Mouse (Mus musculus): Measurements from ENCODE around the gene Gsta3.
"Not testable (repeated sequence)": the region's sequence is repeated elsewhere in the genome, so short reads cannot be mapped to it uniquely, and the experiment has no call there.

Gsta3 gene

DNA sequence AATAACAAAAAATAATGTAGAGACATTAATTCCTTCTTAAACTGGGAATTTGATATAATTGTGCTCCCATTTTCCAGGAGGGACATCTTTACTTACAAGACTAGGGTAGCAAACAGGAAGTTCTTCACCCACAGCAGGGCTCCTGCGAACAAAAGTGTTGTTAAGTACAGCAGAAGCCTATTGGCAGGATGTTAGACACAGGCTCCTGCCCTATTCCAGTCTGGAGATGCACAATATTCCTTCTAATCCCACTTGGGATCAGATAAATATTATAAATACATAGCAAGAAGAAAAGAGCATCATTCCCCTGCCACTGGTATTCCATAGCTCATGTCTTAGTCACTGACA lies 12.9 kb downstream of the Gsta3 start:
- no peak for DNase-seq (ENCODE audit: low read depth, low spot score)

DNA sequence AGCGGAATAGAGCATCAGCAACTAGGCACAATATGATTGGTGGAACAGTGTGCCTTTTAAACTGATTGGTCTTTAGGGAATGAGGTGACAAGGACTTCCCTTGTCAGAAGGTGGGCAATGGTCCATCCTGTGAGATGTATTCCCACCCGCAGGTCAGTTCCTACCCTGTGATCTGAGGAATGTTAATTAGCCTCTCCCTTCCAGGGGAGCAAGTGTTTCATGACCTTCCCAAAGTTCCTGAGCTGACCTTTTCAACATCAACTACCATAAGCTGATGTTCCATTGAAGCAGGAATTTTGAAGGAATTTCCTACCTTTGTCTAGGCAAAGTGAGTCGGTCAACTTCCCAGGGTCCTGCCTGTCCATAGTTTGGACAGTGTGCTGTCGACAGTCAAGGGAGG lies 13.5 kb downstream of the Gsta3 start:
- DNase-seq (ENCODE audit: low read depth, low spot score) = no peak

DNA sequence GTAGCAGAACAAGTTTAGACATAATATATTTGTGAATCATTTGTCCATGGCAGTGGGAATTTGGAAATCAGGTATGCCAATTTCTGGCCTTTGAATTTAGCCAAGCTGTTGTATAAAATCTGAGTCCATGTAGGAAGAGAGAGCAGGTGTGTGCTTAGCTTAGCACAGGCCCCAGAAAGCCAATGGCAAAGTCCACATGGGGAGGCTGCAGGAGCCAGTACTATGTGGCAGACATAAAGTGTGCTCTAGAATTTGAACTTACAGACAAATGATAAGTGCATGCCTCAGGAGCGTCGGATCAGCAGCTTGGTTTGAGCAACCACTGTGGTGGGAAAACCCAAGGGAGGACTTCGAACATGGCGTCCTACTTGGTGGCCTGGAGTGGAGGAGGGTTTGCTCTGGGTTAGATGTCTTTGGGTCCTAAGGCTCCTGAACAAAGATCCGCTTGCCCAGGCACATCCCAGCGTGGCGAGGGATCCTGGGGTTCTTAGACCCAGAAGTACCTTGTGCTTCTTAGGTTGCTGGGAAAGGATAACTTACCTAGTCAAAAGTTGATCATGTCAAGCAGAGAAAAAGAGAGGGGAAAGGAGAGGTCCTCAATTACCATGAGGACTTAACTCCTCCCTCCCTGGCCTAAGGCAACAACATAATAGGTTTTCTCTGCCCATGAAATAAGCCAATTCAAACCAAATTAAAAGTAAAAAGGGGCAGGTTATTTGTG lies 15.4 kb downstream of the Gsta3 start:
- no peak for DNase-seq (ENCODE audit: low read depth, low spot score)

DNA sequence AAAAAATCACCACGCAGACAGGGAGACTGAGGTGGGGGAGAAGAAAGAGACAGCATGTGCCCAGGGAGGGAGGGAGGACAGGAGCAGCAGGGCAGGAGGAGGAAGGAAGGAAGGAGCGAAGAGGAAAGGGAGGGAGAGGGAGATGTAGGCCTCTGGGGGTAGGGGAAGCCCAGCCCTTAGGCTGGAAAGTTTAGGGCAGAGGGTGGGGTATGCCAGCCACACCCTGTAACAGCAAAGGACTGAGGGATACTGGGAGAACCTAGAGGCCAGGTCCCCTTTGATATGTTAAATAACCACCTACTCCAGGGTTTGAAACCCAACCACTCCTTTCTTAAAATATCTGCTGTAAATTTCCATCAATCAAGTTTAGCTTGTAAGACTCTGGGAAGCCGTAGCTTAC lies 16.0 kb downstream of the Gsta3 start:
- no peak for DNase-seq (ENCODE audit: low read depth, low spot score)

DNA sequence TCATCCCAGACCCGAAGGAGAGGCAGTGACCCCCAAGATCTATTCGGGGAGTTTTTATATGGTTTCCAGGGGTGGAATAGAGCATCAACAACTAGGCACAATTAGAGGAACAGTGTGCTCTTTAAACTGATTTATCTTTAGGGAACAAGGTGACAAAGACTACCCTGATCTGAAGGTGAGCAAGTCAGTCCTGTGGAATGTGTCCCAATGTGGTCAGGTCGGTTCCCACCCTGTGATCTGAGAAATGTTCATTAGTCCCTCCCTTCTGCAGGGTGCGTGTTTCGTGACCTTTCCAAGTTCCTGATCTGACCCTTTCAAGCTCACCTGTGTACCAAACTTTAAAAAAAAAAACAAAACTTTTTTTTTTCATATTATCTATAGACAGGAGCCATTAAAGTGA lies 16.5 kb downstream of the Gsta3 start:
- no peak for DNase-seq (ENCODE audit: low read depth, low spot score)

DNA sequence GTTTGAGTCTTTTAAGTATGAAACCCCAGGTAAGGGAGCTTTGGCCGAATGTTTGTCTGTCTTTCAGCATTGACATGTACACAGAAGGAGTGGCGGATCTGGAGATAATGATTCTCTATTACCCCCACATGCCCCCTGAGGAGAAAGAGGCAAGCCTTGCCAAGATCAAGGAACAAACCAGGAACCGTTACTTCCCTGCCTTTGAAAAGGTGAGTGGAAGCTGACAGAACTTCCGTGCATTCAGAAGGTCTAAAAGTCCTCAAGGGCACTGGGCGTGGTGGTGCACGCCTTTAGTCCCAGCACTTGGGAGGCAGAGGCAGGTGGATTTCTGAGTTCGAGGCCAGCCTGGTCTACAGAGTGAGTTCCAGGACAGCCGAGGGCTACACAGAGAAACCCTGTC lies 19.6 kb downstream of the Gsta3 start:
- DNase-seq (ENCODE audit: low read depth, low spot score) = not testable (repeated sequence)

DNA sequence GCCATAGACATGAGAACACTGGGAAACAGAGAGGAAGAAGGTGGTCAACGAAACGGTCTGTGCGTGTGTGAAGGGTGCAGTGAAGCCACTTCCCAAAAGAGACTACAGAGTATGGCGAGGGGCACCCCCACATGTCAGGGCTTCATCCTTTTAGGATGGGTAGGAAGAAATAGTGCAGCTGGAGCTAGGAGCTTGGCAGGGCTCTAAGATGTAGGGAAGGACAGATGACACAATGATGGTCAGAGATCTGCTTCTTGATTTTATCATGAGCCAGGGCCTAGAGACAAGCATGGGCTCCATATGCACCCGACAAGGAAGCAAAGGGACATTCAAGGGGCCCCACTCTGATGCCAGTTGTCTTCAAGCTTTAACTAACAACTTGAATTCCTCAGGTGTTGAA lies 22.0 kb downstream of the Gsta3 start:
- DNase-seq (ENCODE audit: low read depth, low spot score) = no peak

DNA sequence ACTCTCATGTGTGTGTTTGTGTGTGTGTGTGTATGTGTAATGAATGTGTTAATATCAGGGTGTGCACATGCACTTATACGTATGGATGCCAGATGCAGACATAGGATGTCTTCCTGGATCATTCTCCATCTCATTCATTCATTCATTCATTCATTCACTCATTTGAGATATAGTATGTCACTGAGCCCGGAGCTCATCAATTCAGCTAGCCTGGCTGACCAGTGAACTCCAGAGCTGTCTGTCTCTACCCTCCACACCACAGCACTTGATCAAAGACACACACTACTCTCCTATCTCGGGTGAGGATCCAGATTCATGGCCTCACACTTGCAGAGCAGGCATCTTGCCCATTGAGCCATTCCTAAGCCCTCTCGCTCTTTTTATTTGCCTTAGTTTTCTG lies 23.6 kb downstream of the Gsta3 start:
- DNase-seq (ENCODE audit: low read depth, low spot score) = no peak

DNA sequence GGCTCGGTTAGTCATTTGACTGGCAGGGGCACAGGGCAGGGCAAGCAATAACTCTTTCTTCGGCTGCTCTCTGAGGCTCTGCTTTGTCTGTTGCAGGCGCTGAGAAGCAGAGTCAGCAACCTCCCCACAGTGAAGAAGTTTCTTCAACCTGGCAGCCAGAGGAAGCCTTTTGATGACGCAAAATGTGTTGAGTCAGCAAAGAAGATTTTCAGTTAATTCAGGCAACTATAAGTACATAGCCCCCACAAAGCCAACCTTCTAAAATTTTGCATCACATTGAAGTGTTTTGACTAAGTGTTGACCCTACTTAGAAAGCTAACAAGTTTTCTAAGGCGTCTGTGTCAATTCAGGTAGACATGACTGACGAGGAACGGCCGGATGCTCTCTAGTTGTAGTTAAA lies 24.4 kb downstream of the Gsta3 start:
- DNase-seq (ENCODE audit: low read depth, low spot score) = no peak

DNA sequence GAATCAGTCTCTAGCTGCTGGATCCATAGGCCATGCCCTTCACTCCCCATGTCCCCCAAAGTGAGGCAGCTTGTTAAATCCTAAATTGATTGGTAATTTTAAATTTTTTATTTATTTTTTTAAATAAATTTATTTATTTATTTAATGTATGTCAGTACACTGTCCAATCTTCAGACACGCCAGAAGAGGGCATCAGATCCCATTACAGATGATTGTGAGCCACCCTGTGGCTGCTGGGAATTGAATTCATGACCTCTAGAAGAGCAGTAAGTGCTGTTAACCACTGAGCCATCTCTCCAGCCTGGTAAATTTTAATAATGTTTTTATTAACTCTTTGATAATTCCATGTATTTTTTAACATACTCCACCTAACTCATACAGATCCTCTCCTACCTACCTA lies 26.4 kb downstream of the Gsta3 start:
- no peak for DNase-seq (ENCODE audit: low read depth, low spot score)

DNA sequence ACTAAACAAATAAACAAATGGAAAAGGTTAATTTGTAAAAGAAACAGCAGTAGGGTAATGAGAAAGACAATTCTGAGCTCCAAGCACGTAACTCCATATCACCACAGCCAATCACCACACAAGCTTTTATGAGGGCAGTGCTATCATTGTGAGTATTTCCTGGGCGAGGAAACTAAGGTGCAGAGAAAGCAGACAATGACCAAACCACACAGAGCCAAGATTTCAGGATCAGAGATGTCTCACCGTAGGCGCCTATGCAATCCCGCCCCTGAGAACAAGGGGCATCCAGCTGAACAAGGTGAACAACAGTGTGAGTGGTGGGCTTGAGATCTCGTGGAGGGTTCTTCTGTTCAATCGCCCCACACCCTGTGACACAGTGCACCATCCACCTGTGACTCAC lies 27.1 kb downstream of the Gsta3 start:
- not testable (repeated sequence) for DNase-seq (ENCODE audit: low read depth, low spot score)

DNA sequence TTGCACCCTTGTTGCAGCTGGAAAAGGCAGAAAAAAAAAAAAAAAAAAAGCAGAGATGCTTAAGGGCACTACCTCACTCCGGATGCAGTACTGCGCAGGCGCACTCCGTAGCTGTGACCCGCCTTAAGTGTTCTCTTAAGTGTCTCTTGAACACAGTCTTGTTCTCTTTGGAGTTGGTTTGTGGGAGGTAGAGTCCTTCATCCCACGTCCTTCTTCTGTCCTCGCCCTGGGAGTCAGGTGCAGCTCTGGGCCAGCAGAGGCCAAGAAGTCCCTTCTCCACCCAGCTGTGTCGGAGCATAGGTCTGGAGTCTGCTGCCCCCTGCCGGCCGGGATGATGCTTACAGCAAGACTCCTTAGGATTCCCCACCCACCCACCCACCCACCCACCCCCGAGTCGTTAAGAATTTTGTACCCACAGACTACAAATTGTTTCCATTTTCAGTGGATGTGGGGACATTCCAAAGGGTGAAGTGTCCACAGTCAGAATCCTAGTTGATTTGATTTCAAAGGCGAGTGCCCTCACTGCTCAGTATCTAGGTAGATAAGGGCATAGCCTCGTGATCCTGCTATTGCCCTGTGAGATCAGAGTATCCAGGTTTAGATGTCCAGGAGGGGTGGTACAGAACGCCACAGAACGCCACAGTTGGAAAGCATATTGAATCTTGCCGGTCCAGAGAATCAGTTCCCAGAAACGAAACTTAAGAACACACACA lies 31.1 kb downstream of the Gsta3 start:
- DNase-seq (ENCODE audit: low read depth, low spot score) = peak; percentile 78

DNA sequence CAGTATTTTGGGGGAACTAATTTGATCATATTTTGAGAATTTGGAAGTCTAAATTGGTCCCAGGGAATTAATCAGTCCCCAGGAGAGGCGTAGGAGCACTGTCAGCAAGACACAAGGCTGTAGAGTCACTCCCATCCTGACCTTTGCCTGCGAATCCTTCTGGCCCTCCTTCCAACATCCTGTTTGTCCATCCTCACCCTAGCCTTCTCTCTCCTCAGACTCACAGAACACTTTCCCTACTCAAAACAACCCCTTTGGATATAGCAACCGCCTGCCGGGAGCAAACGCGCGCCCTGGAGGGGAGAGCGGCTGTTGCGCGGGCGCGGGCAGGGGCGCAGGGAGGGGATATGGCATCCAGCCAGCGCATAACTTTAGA lies 31.7 kb downstream of the Gsta3 start:
- peak; percentile 5 for DNase-seq (ENCODE audit: low read depth, low spot score)

DNA sequence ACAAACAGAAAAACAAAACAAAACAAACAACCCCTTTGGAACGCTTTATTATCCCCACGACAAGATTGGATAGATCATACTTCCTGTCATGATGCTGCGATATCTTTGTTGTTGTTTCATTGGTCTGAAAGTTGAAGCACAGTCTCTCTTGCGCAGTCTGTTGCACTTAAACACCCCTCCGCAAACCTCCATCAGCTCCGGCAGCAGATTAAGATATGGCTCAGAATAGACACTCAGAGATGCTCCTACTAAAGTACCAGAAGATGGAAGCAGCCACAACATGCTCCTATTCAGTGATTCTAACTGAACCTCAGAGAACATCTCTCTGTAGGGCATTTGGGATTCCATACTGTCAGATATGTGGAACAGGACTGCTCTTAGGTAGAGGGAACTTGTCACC lies 32.7 kb downstream of the Gsta3 start:
- DNase-seq (ENCODE audit: low read depth, low spot score) = no peak

DNA sequence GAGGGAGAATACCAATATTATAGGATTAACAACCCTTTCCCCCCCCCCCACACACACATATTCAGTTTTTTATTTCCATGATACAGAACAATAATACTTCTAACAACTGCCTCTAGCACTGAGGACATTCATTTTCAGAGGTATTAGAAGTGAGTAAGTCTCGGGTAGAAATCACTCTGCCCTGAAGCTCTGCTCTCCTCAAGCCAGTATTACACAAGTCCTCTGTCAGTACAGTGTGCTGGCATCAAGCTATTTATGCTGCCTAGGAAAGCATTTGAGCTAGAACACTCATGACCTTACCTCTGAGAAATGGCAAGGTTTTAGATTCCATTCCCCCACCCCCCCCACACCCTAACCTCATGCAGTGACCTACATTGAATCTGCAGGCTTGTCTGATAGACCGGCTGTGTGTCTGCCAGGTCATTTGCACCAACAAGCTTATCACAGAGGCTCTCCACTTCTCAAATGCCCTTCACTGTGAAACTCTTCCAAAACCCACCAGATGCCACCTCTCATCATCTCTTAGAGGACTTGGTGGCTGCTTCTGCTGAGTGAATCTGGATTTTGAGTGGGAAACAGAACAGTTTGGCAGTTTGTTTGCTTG lies 34.1 kb downstream of the Gsta3 start:
- DNase-seq (ENCODE audit: low read depth, low spot score) = no peak

DNA sequence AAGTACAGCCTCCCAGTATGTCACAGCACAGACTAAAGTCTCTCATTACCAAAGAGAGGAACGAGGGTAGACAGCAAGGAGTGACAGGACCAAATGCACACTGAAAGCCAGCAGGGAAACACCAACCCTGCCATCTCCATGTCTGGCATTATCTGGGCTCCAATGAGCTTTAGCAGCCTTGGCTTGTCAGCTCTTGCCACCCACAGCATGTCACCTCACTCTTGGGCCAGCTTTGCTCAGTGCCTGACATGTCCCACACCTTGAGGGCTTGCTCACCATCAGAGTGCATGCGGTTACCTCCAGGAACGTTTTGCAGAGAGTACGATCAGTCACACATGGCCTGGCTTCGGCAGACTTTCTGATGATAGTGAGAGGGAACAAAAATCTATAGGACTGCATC lies 35.0 kb downstream of the Gsta3 start:
- DNase-seq (ENCODE audit: low read depth, low spot score) = not testable (repeated sequence)

DNA sequence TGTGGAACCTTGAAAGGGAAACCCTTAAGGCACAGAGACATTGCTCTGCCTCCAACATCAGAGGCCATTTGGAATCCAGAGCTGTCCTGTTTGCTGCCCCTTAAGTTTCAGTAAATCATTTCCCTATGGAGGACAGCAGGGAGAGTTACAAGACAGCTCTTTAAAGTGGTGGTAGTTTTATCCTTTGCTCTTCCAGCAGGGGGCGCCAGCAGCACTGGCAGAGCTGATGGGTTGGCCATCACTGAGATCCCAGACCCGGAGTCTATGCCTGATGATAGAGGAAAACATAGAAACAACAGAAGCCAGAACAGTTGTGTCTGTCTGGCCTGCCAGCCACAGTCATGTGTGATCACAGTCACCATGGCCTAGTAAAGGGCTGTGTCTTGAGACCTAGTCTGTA lies 35.8 kb downstream of the Gsta3 start:
- DNase-seq (ENCODE audit: low read depth, low spot score) = not testable (repeated sequence)

DNA sequence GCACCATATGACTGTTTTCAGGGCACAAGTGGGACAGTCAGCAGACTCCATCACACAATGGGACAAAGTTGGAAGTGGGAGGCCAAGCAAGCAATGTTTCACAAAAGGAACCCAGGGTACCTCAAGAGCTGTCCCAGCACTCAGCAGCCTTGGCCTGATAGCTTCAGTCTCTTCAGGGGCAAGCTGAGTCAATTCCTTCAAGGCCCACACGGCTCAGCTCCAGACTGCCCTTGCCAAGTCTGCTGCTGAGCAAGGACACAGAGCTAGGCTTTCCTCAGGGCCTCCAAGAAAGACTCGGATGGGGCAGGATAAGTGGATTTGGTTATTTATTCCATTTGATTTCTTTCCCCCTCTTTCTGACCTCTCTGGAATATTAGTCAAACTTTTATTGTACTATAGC lies 39.9 kb downstream of the Gsta3 start:
- DNase-seq (ENCODE audit: low read depth, low spot score) = no peak

DNA sequence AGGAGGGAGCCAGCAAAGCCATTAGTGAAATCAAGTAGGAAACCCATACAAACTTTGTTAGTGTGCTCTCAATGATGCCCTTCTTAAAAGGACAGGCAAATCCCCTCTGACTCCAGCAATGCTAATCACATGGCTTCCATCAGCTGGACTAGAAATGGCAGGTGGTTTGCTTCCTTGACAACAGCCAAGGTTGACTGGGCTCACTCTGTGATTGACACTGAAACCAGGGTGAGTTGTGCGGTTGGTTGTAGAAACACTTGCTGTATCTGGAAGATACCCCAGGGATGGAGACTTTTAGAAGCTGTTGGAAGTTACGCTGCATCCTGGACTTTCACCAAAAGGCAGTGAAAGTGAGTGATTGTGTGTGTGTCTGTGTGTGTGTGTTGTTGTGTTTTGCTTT lies 44.3 kb downstream of the Gsta3 start:
- DNase-seq (ENCODE audit: low read depth, low spot score) = not testable (repeated sequence)

DNA sequence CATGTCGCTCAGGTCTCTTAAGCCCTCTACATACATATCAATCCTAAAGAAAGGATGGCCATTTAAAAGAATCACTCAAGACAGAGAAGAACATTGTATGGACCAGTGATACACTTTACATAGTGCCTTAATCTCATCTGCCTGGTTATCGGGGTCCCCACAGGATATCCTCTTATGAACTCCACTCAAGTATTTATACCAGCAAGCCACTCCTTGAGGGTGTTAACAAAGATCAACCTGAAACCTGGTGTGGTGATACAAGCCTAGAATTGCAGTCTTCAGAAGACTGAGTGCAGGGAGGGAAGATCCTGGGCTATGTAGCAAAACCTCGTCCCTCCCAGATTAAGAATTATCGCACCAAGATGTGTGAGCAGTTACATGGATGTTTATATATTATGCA lies 51.0 kb downstream of the Gsta3 start:
- DNase-seq (ENCODE audit: low read depth, low spot score) = no peak

DNA sequence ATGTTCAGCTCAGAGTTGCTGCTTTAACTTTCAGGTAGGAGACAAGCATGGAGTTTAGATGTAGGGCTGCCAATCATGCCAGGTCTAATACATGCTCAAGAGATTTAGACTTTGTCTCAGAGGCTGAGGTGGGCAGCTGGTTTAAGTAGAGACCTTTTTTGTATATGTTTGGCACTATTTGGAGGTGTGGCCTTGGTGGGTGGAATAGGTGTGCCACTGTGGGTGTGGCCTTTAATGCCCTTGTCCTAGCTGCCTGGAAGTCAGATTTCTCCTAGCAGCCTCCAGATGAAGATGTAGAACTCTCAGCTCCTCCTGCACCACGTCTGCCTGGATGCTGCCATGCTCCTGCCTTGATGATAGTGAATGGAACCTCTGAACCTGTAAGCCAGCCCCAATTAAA lies 52.2 kb downstream of the Gsta3 start:
- no peak for DNase-seq (ENCODE audit: low read depth, low spot score)

DNA sequence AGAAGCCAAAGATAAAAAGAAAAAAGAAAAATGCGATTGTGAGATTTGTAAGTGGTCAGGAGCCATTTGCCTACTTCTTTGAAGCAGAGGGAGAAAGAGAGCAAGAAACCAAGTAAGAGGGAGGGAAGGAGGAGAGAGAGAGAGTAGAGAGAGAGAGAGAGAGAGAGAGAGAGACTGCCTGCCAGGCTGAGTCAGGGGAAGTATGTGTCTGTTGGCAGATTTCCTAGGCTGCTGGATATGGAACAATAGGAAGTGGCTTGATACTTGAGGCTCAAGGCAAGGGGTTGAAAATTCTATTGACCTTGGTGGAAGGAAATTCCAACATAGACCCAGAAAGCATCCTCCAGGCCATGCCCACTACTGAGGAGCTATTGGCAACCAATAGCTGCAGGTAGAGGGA lies 55.8 kb downstream of the Gsta3 start:
- DNase-seq (ENCODE audit: low read depth, low spot score) = no peak

DNA sequence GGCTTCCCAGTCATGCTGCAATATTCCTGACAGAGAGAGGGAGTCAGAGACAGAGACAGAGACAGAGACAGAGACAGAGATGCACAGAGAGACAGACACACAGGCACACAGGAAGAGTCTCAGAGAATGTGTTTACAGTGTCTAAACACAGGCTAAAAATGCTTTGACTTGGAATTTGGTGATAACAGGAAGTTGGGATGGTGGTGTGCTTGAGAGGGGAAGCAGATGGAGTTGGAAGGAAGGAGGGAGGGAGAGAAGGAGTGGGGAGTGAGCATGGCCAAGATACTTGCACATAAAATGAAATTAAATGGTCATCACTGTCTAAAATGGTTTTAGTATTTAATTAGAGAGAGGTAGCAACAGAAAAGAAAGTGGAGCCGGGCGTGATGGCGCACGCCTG lies 57.7 kb downstream of the Gsta3 start:
- no peak for DNase-seq (ENCODE audit: low read depth, low spot score)

Data from mesoderm, embryonic 11.5 days (tissue).